Mouse (Mus musculus) brain, embryonic 14.5 days (tissue): ENCODE measurements at regions not wholly inside any gene's neighbourhood (a gene's known extent, or its start where the extent isn't known, plus 50 kb on each side); places are given as distances from the start of the nearest gene placed in this dataset.

Experiments
- DNase-seq: peaks from one replicate; pipeline ENCODE4 v3.0.0-alpha.2; 2011; ENCODE audit warnings: low read depth
- CTCF ChIP-seq: fragments of 200-500 bp; IDR thresholded peaks from 2 replicates; pipeline ENCODE4 v1.5.1; 2012; ENCODE audit warnings: inconsistent platforms, mild to moderate bottlenecking, moderate library complexity, borderline replicate concordance; ENCODE audit not compliant: insufficient read depth, insufficient read length; ENCODE audit errors: extremely low read depth
- POLR2A ChIP-seq: fragments of 200-500 bp; IDR thresholded peaks from 2 replicates; pipeline ENCODE4 v1.6.1; 2012; ENCODE audit warnings: mild to moderate bottlenecking, inconsistent platforms, borderline replicate concordance; ENCODE audit not compliant: poor library complexity, insufficient read depth, insufficient read length, severe bottlenecking; ENCODE audit errors: extremely low read depth

DNA sequence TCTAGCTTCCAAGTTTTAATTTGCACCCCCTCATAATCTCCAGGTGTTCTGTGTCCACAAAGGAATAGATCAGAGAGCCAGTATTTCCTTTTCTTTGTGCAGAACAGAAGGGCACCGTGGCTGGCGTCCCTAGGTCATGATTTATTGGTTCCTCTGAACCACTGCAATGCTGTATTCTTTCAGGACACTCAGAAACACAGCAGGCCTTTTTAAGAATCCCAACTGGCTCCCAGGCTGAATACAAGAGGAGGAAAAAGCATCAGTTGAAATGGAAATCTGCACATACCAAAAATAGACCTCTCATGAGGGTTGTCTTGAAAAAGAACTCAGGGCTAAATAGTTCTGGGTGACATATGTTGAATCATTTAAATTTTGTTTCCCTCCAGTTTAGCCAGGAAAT lies 452.4 kb downstream of the Btbd3 start:
- TF ChIP-seq CTCF (no peak), POLR2A (no peak)
- DNase-seq = no peak

DNA sequence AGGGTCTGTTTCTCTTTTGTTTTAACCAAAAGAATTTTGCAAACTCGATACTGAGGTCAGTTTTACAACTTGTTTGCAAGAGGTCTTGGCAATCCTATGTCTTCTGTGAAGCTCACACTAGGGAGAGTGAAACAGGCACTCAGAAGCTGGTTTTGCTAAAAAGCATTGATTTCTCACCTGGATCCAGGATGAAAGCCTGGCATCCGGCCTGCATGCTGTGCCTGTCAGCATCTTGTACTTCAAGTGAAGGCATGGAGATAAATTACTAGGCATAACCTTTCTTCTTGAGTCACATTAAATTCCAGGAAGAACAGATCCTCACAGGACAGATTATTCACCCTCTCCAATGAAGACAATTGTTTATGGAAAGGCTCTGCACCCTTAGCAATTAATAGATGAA lies 477.5 kb downstream of the Btbd3 start:
- peak; percentile 12 for DNase-seq

DNA sequence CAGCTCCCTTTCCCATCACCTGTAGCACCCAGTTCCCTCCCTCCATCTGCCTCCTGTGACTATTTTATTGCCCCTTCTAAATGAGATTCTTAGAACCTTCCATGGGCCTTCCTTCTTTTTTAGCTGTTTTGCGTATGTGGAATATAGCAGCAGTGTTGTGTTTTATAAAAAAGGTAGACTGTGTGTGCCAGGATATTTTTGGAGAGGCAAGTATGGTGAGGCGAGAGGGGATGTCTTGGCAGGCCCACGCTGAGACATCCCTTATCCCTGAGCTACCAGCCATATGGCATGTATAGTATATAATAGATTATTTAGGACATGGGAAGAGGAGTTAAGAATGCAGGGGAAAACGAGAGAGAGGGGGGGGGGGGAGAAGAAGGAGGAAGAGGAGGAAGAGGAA lies 488.4 kb downstream of the Btbd3 start:
- no peak for DNase-seq
- TF ChIP-seq POLR2A (no peak), CTCF (no peak)

More for the DNA sequence above, 477.5 kb downstream of the Btbd3 start:
- TF ChIP-seq POLR2A (no peak), CTCF (no peak)

DNA sequence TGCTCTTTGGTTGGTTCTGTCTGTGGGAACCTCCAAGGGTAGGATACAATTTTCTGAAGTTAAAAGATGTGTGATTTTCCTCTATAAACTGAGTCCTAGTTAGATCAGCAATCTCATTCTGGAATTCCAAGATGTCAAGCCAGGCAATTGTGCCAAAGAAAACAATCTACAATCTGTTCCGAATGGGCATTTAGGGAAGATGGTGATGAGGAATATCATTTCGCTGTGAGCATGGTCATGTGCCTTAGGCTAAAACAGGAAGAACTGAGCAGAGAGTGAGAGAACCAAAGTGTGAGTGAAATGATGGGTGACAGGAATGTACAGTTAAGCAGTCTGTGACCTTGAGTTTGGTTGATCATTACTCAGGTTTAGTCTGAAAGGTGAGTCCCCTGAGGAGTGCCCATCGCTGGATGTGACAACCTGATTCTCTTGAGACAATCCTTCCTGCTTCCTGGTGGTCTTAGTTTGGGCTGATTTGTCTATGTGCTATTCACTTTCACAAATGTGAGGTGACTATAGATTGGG lies 504.1 kb downstream of the Btbd3 start:
- TF ChIP-seq CTCF (no peak), POLR2A (no peak)
- DNase-seq = no peak

DNA sequence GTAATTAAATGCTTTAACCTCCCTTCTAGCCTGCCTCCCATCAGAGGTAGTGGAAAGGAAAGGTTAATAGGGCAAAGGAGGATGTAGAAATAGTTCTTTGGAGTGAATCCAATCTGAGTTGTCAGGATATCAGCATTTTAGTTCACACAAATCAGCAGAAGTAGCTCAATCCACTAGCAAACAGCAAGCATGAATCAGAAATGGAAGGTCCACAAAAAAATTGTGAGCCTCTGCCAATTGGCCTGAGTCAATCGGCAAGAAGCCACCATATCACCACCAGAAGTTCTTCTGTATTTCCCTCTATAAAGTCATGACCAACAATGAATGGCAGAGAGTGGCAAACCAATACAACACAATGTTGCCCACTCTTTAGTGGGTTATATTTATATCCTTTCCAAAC lies 505.0 kb downstream of the Btbd3 start:
- DNase-seq = no peak
- no peak for TF ChIP-seq CTCF
- TF ChIP-seq POLR2A = no peak

DNA sequence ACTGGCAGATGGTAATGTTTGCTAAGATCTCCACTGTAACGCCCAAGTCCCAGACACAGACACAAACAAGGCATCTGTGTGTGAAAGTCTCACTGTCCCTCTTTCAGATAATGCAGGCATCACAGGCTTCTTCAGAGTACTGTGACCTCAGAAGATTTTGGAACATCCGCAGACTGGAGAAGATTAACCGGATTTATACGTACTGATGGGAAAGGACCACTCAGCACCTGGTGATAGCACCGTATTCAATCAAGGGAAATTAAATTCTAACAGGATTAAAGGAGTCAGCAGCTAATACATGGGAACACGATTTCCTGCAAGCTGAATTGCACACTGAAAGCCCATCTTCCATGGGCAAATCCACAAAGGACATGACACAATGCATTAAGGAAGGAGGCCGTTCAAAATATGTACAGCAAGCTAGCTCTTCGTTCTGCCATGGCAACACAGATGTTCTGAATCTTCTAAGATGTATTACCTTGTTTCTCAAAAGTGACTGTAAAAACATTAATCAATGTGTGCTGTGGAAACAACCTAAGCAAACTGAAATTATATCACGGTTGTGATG lies 510.0 kb downstream of the Btbd3 start:
- DNase-seq = peak; percentile 63
- TF ChIP-seq CTCF = no peak
- no peak for TF ChIP-seq POLR2A

DNA sequence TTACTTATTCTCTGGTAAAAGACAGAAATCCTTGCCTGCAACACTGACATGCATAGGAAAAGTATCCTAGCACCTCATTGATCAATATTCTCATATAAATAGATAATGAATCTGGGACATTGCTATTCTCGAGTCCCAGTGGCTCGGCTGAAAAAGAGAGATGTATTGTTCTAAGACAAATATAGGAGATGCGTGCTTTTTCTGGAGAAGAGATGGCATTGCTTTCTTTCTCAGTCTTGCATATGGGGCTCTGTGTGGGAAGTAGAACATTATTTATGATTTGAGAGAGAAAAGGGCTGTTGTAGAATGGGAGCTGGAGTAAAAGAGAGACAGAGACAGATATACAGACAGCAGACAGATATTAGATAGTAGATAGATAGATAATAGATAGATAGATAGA lies 527.4 kb downstream of the Btbd3 start:
- no peak for DNase-seq
- TF ChIP-seq CTCF = no peak
- TF ChIP-seq POLR2A = no peak

DNA sequence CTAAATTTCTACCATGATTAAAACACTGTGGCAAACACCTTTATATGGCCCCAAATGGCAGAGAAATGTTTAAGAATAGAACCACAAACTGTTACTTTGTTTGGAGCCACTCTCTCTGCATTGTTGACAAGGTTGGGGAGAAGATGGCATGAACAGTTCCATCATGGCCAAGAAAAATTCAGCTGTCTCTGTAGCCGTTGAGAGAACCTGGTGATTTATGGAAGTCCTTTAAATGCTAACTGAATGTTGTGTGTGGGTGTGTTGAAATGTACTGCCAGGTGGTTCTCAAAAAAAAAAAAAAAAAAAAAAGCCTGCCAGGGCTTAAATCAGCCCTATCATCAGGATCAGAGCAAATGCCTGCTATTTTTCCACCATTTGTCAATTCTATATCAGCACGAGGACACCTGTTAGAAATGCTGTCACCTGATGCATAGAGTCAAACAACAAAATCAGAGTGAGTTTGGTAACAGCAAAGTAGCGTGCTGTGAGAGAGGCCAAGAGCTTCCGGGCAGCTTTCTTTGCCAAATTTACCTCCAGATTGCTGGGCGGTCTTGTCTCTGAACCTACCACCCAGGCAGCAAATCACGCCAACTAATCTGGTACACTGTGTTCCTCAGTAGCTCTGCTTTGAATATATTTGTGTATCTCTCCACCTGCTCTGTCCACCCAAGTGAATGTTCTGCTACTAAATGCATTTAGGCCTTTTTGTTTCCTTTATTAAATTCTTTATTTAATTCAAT lies 536.5 kb downstream of the Btbd3 start:
- no peak for TF ChIP-seq POLR2A
- no peak for TF ChIP-seq CTCF
- no peak for DNase-seq

DNA sequence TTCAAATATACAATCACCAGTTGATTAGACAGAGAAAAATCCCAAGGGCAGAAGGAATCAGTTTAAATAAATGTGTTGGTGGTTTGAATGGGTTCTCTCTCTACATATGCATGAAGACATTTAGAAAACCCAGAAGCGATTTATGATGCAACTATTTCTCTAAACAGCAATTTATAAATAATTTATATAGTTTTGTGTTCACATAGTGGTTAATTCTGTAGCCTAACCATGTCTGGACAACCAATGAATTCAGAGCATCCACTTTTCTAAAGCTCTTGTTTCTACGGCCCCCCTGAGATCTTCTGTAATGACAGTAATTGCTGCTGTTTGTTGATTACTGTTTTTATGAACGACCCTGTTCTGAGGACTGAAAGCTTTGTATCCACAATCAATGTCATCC lies 549.8 kb downstream of the Btbd3 start:
- no peak for DNase-seq
- no peak for TF ChIP-seq POLR2A
- no peak for TF ChIP-seq CTCF

DNA sequence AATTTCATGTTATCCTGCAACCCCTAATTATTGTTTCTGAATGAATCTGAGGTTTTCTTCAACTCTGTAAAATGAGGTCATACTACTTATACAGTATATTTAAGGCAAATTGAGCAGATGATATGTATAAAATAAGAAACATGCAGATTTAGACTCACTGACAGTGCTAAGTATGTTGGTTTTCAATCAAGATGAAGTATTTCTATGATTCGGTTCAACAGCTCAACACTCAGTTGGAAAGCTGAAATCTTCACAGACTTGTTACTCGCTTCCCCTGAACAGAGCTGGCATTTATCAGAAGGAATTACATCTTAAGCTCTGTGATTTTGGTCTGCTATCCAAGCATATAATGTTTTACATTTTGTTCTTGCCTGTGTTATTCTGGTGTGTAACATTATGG lies 553.4 kb downstream of the Btbd3 start:
- DNase-seq = no peak
- no peak for TF ChIP-seq CTCF

DNA sequence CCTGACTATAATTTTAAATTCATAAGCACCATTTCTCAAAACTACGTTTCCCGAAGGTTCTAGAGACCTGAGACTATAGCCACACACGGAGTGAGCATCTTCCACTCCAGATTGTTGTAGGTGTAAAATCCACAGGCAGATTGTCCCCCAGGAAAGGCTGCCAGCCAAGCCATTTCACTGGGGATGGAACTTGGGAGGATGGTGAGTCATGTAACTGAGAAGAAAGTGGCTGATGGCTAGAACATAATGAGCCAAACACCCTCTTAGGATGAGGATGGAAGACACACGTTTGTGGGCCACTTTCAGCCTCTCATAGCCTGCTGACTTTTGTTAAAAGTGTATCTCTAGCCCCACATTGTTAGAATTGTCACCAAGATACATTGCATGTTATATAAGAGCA lies 564.1 kb downstream of the Btbd3 start:
- TF ChIP-seq POLR2A (no peak), CTCF (no peak)
- DNase-seq = no peak

DNA sequence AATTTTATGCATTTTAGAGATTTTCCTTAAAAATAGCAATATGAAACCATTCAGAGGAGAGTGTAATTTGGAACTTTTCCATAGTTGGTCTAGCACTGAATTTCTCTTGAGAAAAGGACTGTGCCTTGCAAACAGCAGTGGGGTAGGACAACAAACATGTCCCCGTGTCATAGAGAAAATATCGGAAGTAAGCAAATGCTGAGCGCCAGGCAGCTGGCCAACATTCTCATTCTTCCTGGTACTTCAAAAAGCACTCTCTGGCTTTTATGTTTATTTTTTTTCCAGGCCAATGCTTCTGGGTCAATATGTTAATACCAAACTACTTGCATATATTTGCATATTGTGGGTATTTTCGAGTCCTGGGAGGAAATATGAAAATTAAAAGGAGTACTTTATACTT lies 568.5 kb downstream of the Btbd3 start:
- peak; percentile 57 for DNase-seq
- TF ChIP-seq CTCF = no peak

DNA sequence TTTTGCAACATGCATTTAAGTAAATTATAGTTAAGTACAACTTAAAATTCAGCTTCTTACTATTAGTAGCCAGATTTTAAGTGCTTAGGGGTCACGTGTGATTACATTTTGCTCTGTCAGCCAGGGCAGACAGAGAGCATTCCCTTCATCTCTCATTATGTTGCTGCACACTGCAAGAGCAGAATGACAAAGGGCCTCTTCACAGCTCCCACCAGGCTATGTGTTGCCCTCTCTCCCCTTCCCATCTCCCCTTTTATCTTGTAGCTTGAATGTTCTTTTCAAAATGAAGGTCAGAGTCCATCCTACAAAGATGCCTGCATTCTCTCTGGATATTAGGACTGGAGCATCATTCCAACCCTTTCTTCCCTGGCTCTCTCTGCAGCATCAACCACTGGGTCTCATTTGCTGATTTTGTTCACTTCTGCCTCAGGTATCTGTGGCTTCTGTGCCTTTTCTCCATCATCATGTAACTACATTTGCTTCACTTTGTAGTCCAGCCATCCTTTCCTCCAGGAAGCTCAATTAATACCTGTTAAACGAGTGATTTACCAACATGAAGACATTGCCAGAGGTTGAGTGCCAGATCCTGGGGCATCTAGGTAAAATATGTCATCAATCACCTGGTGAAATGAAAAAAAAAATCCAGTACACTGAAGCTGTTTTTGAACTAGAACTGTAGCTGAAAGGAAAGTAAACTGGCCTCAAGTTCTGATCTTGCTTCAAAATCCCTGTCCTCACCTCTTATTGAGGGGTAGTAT lies 571.6 kb downstream of the Btbd3 start:
- no peak for TF ChIP-seq POLR2A
- no peak for TF ChIP-seq CTCF
- peak; percentile 64 for DNase-seq
